Mouse (Mus musculus) gastrocnemius, postnatal 36 days (tissue): Measurements from ENCODE around the gene Cd2bp2. TPM values are rescaled to one million over a fixed set of nuclear protein-coding genes. Genes with fewer than 3 reads are reported as not detected.

Experiments used
- DNase-seq, 2 experiments: peaks; one replicate each; pipeline ENCODE4 v3.0.0; 2022
- intact Hi-C: fragments of 180-260 bp; cut with DNase I; formaldehyde crosslinking; loops from one replicate; pipeline ENCODE4 v1.15.1; 2025
- total RNA-seq, 2 experiments: library from RNA; stranded (reverse); gene quantifications; 2 replicates each; pipeline ENCODE4 v1.2.3; 2021

The Cd2bp2 gene
- total RNA-seq, 2 experiments from 2014 or later: 24.1 to 28.0 TPM

DNA sequence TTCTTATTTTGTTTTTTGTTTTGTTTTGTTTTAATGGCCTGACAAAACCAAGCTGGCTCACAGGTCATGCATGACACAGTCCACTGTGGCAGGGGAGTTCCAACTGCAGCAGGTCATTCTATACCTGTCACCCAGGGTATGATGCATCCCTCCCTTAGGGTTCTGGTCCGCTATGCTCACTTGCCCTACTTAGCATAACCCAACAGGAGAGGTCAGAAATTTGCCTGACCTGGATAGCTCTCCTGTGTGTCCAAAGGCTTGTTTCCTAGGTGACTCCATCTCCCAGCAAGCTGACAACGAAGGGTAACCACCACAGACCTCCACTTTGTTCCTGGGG, 49.6 kb downstream of the Cd2bp2 start:
- intact Hi-C loops: no loop called here
- DNase-seq: no peak

DNA sequence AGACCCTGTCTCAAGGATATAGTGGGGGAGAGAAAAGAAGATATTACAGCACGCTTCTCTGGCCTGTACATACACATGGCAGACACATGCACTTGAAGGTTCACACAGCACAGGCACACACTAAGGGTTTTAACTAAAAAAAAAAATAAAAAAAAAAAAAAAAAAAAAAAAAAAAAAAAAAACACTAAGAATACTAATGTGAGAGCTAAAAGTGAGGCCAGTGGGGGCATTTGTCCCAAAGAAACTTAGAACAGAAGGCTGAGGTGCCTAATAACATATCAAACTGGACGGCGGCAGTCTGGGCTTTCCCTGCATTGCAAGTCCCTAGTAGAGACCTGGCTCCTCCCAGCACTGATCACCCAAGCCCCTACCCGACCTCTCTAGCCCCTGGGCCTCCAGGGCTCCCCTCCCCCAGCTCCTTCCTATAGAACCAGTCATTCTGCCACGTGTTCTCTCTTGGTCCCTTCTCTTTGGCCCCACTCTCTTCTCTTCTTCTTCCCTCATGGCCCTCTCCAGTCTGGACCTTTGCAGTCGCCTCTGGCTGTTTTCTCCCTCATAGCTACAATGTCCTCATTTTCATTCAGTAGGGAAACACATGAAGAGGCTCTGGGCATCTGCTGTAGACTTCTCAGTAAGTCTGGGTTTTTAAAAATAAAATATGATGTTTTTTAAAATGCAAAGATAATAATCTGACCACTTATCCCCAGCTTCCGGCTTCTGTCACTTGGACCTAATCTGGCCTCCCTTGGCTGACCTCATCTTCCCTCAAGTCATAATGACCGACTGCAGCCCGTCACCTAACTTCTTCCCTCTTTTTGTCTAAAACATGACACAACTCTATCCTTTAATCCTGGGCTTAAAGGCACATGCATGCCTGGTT, 50.2 kb downstream of the Cd2bp2 start:
- intact Hi-C loops: no loop called here

DNA sequence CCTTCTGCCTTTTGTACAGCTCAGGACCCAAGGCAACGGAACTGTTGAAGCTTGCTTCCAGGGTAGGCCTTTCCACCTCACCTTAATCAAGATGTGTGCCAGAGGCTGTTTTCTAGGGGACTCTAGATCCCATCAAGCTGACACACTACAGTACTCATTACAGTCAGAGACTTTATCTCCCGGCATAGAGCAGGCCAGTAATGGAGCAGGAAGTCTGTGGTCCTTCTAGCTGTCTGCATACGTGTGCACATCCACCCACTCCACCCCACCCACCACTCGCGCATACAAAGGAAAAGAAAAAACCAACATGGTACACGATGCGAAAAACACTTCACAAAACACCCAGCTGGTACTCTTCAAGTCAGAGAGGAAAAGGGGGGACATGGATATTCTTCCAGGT, 51.4 kb downstream of the Cd2bp2 start:
- intact Hi-C loops: no loop called here
- no peak for DNase-seq

More for the DNA sequence above, 50.2 kb downstream of the Cd2bp2 start:
- DNase-seq: no peak

DNA sequence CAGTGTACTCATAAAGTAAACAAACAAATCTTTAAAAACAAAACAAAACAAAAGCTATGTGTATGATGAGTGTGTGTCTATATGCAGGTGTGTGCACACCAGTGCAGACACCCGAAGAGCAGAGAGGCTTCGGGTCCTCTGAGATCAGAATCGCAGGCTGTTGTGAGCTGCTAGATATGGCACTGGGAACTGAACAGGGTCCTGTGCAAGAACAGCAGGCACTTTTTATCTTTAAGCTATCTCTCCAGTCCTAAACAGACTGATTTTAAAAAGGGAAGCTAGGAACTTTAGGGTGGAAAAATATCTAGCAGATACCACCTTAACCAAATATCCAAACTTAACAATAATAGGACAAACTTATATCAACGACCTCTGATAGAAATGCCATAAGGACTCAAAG, 53.2 kb downstream of the Cd2bp2 start:
- intact Hi-C loops: no loop called here
- no peak for DNase-seq

DNA sequence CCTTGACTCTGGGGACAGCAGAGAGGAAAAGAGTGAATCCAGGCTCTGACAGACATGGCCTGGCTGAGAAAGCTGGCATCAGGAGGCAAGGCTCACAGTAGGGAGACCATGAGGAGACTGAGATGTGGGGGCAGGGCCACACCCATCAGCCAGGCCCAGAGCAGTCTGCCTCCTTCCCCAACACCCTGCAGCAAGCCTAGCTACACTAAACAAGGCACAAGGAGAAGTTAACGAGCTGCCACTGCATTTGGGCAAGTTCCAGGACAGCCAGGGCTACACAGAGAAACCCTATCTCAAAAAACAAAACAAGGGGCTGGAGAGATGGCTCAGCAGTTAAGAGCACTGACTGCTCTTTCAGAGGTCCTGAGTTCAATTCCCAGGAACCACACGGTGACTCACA, 53.6 kb downstream of the Cd2bp2 start:
- DNase-seq: no peak
- intact Hi-C loops: no loop called here

Other genes with a start within 250 kb of the Cd2bp2 start
- not detected for gene Asphd1, start 246.5 kb downstream of the Cd2bp2 start, total RNA-seq
- gene Sez6l2, start 245.5 kb downstream of the Cd2bp2 start, total RNA-seq: 1 to 10 TPM; 1.5 to 2.3 TPM
- gene Cdipt, start 220.1 kb downstream of the Cd2bp2 start, total RNA-seq: 10 to 100 TPM; 28.0 to 37.2 TPM
- gene Cdiptos, start 220.0 kb downstream of the Cd2bp2 start, total RNA-seq: under 1 TPM; 0.43 to 0.44 TPM
- gene Mvp, start 181.4 kb downstream of the Cd2bp2 start, total RNA-seq: 10 to 100 TPM; 20.3 to 25.7 TPM
- gene Pagr1b, start 179.6 kb downstream of the Cd2bp2 start, total RNA-seq: not detected
- gene Pagr1a, start 178.7 kb downstream of the Cd2bp2 start, total RNA-seq: 10 to 100 TPM in 1 of 2 experiments, 1 to 10 TPM in 1; 6.1 to 11.4 TPM
- 10 to 100 TPM; 12.9 to 16.6 TPM for gene Gm42742, start 175.0 kb downstream of the Cd2bp2 start, total RNA-seq
- under 1 TPM; 0.20 to 0.92 TPM for gene Prrt2, start 174.8 kb downstream of the Cd2bp2 start, total RNA-seq
- 10 to 100 TPM; 69.8 to 76.4 TPM for gene Maz, start 169.0 kb downstream of the Cd2bp2 start, total RNA-seq
- gene Kif22, start 153.6 kb downstream of the Cd2bp2 start, total RNA-seq: 1 to 10 TPM in 1 of 2 experiments, under 1 TPM in 1; 0.79 to 1.4 TPM
- gene Zg16, start 108.7 kb downstream of the Cd2bp2 start, total RNA-seq: not detected
- gene AI467606, start 104.7 kb downstream of the Cd2bp2 start, total RNA-seq: under 1 TPM; 0.41 to 0.69 TPM
- gene Qprt, start 73.8 kb downstream of the Cd2bp2 start, total RNA-seq: under 1 TPM; 0.15 to 0.76 TPM
- gene Spn, start 58.2 kb downstream of the Cd2bp2 start, total RNA-seq: under 1 TPM; 0.07 to 0.26 TPM
- gene Tbc1d10b, start 12.4 kb upstream of the Cd2bp2 start, total RNA-seq: 10 to 100 TPM; 25.4 to 31.3 TPM
- gene Mylpf, start 12.8 kb upstream of the Cd2bp2 start, total RNA-seq: over 10,000 TPM; 37,212 to 46,634 TPM
- 1 to 10 TPM; 3.6 to 4.2 TPM for gene Zfp553, start 37.0 kb upstream of the Cd2bp2 start, total RNA-seq
- gene Sept1, start 37.1 kb upstream of the Cd2bp2 start, total RNA-seq: 1 to 10 TPM; 1.4 to 2.4 TPM
- gene Zfp771, start 48.2 kb upstream of the Cd2bp2 start, total RNA-seq: 10 to 100 TPM; 16.4 to 16.8 TPM
- gene Dctpp1, start 64.7 kb upstream of the Cd2bp2 start, total RNA-seq: 10 to 100 TPM; 26.8 to 29.1 TPM
- 10 to 100 TPM; 28.5 to 30.0 TPM for gene Sephs2, start 78.0 kb upstream of the Cd2bp2 start, total RNA-seq
- under 1 TPM; 0.27 to 0.79 TPM for gene Itgal, start 100.2 kb upstream of the Cd2bp2 start, total RNA-seq
- 10 to 100 TPM; 29.4 to 30.7 TPM for gene Zfp768, start 149.5 kb upstream of the Cd2bp2 start, total RNA-seq
- 1 to 10 TPM; 1.6 to 3.2 TPM for gene Zfp747, start 180.0 kb upstream of the Cd2bp2 start, total RNA-seq
- gene 9130019O22Rik, start 191.1 kb upstream of the Cd2bp2 start, total RNA-seq: 1 to 10 TPM; 1.3 to 2.0 TPM
- 1 to 10 TPM; 1.3 to 2.6 TPM for gene E430018J23Rik, start 197.6 kb upstream of the Cd2bp2 start, total RNA-seq
- 1 to 10 TPM in 1 of 2 experiments, under 1 TPM in 1; 0.89 to 2.1 TPM for gene Zfp764, start 210.8 kb upstream of the Cd2bp2 start, total RNA-seq
- gene Zfp688, start 226.0 kb upstream of the Cd2bp2 start, total RNA-seq: 1 to 10 TPM; 1.3 to 1.7 TPM